Mouse (Mus musculus): ENCODE measurements at regions not wholly inside any gene's neighbourhood (a gene's known extent, or its start where the extent isn't known, plus 50 kb on each side); places are given as distances from the start of the nearest gene placed in this dataset.

GRCm38 (mm10) chr8:27677143-27678106, 230.0 kb downstream of the Poteg start:
- peak in 1 of 2 experiments; percentile 59 for DNase-seq

GRCm38 (mm10) chr8:27679164-27679563, 231.7 kb downstream of the Poteg start:
- DNase-seq, result peak in 1 of 2 experiments; percentile 53

DNA sequence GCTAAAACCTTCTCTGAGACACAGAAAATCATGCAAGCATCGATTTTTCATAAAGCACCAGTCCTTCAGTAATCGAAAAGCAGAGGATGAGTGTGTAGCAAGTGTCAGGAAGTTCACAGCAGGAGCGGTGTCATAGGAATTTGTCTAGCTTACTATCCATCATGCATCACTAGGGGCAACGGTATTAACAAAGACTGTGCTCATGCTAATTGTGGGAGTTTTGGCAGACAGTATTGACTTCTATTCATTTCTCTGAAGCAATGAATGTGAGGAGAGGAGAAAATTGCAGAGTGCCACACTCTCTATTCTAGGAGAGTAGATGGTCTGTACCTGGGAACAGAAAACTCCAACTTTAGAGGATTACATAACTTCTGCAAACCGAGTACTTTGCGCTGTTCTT, 274.5 kb downstream of the Poteg start:
- DNase-seq, result no peak

DNA sequence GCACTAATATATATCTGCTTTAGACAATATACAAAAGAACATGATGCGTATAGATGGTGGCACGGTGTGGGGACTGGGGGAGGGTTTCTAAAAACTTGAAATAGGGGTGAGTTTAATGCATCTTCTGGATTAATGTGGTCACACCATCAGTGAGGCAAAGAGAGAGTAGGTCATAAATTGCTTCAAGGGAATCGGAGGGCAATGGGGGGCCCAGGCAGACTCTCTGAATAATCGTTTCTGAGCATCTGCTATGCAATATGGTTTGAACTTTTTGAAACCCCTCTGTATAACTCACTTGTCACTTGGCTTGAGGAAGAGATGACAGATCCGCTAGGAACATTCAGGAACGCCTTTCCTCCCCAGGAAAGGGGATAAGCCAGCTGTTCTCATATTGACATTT, 322.8 kb downstream of the Poteg start:
- no peak for DNase-seq

DNA sequence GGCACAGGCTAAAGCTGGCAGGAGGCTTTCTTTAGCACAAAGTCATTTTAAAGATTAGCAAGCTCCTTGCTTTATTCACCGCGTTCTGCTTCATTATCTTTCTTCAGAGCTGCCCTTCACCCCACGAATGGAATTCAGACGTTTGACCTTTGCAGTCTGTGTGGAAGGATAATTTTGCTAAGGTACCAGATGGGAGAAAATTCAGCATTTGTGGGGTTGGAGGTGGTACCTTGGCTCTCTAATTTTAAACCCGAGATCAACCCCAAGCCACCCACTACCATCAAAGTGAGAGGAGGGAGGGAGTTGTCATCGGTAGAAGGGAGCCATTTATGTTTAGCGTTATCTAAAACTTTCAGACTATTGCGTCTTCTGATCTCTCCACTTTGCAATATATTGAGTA, 323.3 kb downstream of the Poteg start:
- DNase-seq, result no peak

DNA sequence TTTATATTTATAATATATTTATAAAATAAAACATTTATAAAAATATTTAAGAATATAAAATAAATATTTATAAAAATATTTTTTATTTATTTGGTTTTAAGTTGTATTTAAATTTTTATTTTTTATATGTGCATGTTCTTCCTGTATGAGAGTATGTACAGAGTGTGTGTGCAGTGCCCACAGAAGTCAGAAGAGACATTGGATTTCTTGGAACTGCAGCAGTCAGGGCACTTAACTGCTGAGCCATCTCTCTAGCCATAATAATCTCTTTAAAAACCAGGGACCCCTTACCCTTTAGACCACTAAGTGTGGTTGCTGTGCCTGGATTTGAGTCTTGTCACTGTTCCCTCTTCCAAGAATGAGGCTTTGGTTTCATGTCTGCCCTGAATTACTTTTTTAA, 323.8 kb downstream of the Poteg start:
- DNase-seq, result no peak

DNA sequence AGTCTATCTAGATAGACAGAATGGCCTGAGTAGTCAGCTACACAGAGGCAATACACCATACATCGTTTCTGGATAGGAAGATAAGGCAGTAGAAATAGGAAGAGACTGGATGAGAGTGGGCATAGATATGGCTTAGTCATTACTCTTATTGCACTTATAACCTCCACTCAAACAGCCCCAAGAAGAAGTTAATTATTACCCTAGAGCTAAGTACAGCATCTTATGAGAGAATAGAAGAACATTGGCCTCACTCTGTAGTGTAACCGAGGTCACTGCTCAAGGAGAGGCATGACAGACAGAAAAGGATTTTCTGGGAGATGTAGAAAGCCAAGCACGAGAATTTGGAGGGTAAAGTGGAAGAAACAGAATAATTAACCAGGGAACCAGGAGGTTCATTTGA, 331.5 kb downstream of the Poteg start:
- no peak for DNase-seq

Data from kidney, postnatal 25 days (tissue).